Mouse (Mus musculus): Measurements from ENCODE around the gene Tmem196. TPM values are rescaled to one million over a fixed set of nuclear protein-coding genes. Genes with fewer than 3 reads are reported as not detected.

Gene Tmem196
- polyA plus RNA-seq (2015; fragmentation: Nextera tagmentation; extraction: Ambion mirVana), result not detected in 2 replicates

DNA sequence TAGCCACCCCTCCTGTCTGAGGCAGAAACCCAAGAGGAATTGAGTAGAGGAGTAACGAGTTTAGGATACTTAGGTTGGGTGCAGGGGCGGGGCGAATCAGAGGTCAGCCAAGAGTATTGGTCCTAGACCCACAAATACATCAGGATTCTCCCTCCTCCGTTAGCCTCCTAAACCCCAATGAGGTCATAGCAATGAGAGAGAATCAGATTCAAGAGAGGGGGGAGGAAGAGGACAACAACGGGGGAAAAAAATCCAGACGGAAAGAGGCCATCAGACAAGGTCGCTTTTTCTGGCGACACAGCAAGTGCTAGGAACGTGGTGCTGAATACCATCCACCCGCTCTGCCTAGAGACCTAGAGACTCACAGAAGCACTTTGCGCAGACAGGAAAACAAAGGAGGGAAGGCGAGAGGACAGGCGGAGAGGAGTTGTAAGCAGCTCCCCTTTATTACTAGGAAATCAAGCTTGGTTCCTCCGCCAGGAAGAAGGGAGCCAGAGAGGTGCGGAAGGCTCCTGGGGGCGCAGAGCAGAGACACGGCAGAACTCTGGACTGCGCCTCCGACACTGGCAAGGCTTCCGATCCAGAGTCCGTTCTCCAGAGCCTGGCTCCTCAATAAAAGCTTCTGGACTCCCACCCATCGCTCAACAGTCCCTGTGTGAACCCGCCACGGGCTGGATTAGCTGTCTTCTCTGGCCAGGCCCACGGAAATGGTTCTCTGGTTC lies at the start of gene Tmem196:
Gene Tmem196, plus strand, starts transcription at position 234 of the 722 bp plus-strand sequence.
- Histone ChIP-seq H3K4me1 (replicated peaks) (no peaks in the 10 kb centered on the region), H3K27me3 (peaks cover 22% of the 10 kb centered on the region), H3K4me2 (peak within 1 kb of the TSS; percentile 13; the same call in 1 of the 2 replicates), H3K9ac (no peak within 1 kb of the TSS), H3K4me3 (replicated peaks) (no peak within 1 kb of the TSS), H3K27ac (replicated peaks) (no peak within 1 kb of the TSS), H3K9me3 (replicated peaks) (no peaks in the 10 kb centered on the region), H3K36me3 (replicated peaks) (no peaks in the 10 kb centered on the region)
- ATAC-seq (ENCODE audit: insufficient read depth), result no peak
- WGBS (ENCODE audit: insufficient replicate concordance), result 3% methylated on average over 25 of the region's 25 CpGs

- no peak overlapping the region for H3K4me3 ChIP-seq (replicated peaks)
- no peaks in the 10 kb centered on the region for H3K4me1 ChIP-seq (replicated peaks)
- WGBS (ENCODE audit: insufficient replicate concordance), result 5% methylated on average over 14 of the region's 14 CpGs
- no peak for ATAC-seq (ENCODE audit: insufficient read depth)
- H3K9ac ChIP-seq, result no peak overlapping the region
- H3K27ac ChIP-seq (replicated peaks), result no peak overlapping the region
- H3K27me3 ChIP-seq, result peaks cover 22% of the 10 kb centered on the region
- H3K9me3 ChIP-seq (replicated peaks), result no peaks in the 10 kb centered on the region
- no peaks in the 10 kb centered on the region for H3K36me3 ChIP-seq (replicated peaks)
- H3K4me2 ChIP-seq, result peak overlapping the region; percentile 13; the same call in 1 of the 2 replicates
Measured at GRCm38 (mm10) chr12:119946311-119946692, 680 bp downstream of the Tmem196 start.

DNA sequence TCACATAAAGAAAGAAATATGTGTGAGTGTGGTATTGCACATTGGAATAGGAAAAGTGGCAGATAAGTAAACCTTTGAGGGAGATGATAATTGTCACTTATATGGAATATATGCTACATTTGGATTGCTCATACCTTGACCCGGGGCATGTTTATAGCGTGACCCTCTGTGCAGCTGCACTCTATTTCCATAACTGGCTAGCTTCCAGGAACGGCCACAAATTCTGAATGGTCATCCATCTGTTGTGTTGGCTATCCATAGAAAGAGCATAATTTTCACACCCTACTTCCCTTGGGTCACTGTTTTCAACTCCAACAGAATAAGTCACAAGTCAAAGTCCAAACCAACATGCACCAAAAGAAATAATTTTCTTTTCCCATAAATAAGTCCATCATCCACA lies 11.4 kb downstream of the Tmem196 start:
- no peak for ATAC-seq (ENCODE audit: insufficient read depth)
- Histone ChIP-seq H3K4me1 (replicated peaks) (no peaks in the 10 kb centered on the region), H3K27me3 (no peaks in the 10 kb centered on the region), H3K9ac (no peak overlapping the region), H3K4me3 (replicated peaks) (no peak overlapping the region), H3K9me3 (replicated peaks) (no peaks in the 10 kb centered on the region), H3K36me3 (replicated peaks) (no peaks in the 10 kb centered on the region), H3K27ac (replicated peaks) (no peak overlapping the region), H3K4me2 (no peak overlapping the region)
- WGBS (ENCODE audit: insufficient replicate concordance), result 58% methylated on average over 3 of the region's 3 CpGs

- Histone ChIP-seq H3K4me1 (replicated peaks) (no peaks in the 10 kb centered on the region), H3K9me3 (replicated peaks) (no peaks in the 10 kb centered on the region), H3K4me2 (no peak overlapping the region), H3K4me3 (replicated peaks) (no peak overlapping the region), H3K27me3 (no peaks in the 10 kb centered on the region), H3K27ac (replicated peaks) (no peak overlapping the region), H3K9ac (no peak overlapping the region), H3K36me3 (replicated peaks) (no peaks in the 10 kb centered on the region)
- WGBS (ENCODE audit: insufficient replicate concordance), result 50% methylated on average over 1 of the region's 1 CpGs
- ATAC-seq (ENCODE audit: insufficient read depth), result no peak
Measured at GRCm38 (mm10) chr12:119960730-119961129, 15.1 kb downstream of the Tmem196 start.

- H3K36me3 ChIP-seq (replicated peaks), result no peaks in the 10 kb centered on the region
- H3K27me3 ChIP-seq, result no peaks in the 10 kb centered on the region
- no peak for ATAC-seq (ENCODE audit: insufficient read depth)
- no peak overlapping the region for H3K4me3 ChIP-seq (replicated peaks)
- no peaks in the 10 kb centered on the region for H3K9me3 ChIP-seq (replicated peaks)
- no peak overlapping the region for H3K9ac ChIP-seq
- H3K27ac ChIP-seq (replicated peaks), result no peak overlapping the region
- no peak overlapping the region for H3K4me2 ChIP-seq
- H3K4me1 ChIP-seq (replicated peaks), result no peaks in the 10 kb centered on the region
Measured at GRCm38 (mm10) chr12:119965373-119965772, 19.8 kb downstream of the Tmem196 start.

GRCm38 (mm10) chr12:119970068-119970467 lies 24.4 kb downstream of the Tmem196 start:
- Histone ChIP-seq H3K27me3 (no peaks in the 10 kb centered on the region), H3K9ac (no peak overlapping the region), H3K4me1 (replicated peaks) (no peaks in the 10 kb centered on the region), H3K4me3 (replicated peaks) (no peak overlapping the region), H3K27ac (replicated peaks) (no peak overlapping the region), H3K36me3 (replicated peaks) (no peaks in the 10 kb centered on the region), H3K9me3 (replicated peaks) (no peaks in the 10 kb centered on the region), H3K4me2 (no peak overlapping the region)
- no peak for ATAC-seq (ENCODE audit: insufficient read depth)

- Histone ChIP-seq H3K27ac (replicated peaks) (no peak overlapping the region), H3K27me3 (no peaks in the 10 kb centered on the region), H3K9me3 (replicated peaks) (no peaks in the 10 kb centered on the region), H3K4me1 (replicated peaks) (no peaks in the 10 kb centered on the region), H3K9ac (no peak overlapping the region), H3K4me2 (no peak overlapping the region), H3K4me3 (replicated peaks) (no peak overlapping the region), H3K36me3 (replicated peaks) (no peaks in the 10 kb centered on the region)
- ATAC-seq (ENCODE audit: insufficient read depth), result no peak
- WGBS (ENCODE audit: insufficient replicate concordance), result 1% methylated on average over 2 of the region's 2 CpGs
Measured at GRCm38 (mm10) chr12:119981731-119982130, 36.1 kb downstream of the Tmem196 start.

GRCm38 (mm10) chr12:119998267-119998666 lies 52.6 kb downstream of the Tmem196 start:
- Histone ChIP-seq H3K4me3 (replicated peaks) (no peak overlapping the region), H3K4me1 (replicated peaks) (no peaks in the 10 kb centered on the region), H3K9ac (no peak overlapping the region), H3K27me3 (no peaks in the 10 kb centered on the region), H3K36me3 (replicated peaks) (no peaks in the 10 kb centered on the region), H3K27ac (replicated peaks) (no peak overlapping the region), H3K4me2 (no peak overlapping the region), H3K9me3 (replicated peaks) (no peaks in the 10 kb centered on the region)
- WGBS (ENCODE audit: insufficient replicate concordance), result 37% methylated on average over 1 of the region's 1 CpGs
- ATAC-seq (ENCODE audit: insufficient read depth), result no peak

- Histone ChIP-seq H3K4me2 (no peak overlapping the region), H3K27ac (replicated peaks) (no peak overlapping the region), H3K9ac (no peak overlapping the region), H3K36me3 (replicated peaks) (no peaks in the 10 kb centered on the region), H3K9me3 (replicated peaks) (no peaks in the 10 kb centered on the region), H3K4me3 (replicated peaks) (no peak overlapping the region), H3K4me1 (replicated peaks) (no peaks in the 10 kb centered on the region), H3K27me3 (no peaks in the 10 kb centered on the region)
- no peak for ATAC-seq (ENCODE audit: insufficient read depth)
Measured at GRCm38 (mm10) chr12:120004280-120004679, 58.7 kb downstream of the Tmem196 start.

- H3K9me3 ChIP-seq (replicated peaks), result no peaks in the 10 kb centered on the region
- no peaks in the 10 kb centered on the region for H3K27me3 ChIP-seq
- no peak overlapping the region for H3K4me3 ChIP-seq (replicated peaks)
- no peak overlapping the region for H3K27ac ChIP-seq (replicated peaks)
- ATAC-seq (ENCODE audit: insufficient read depth), result no peak
- H3K4me1 ChIP-seq (replicated peaks), result no peaks in the 10 kb centered on the region
- H3K9ac ChIP-seq, result no peak overlapping the region
- H3K4me2 ChIP-seq, result no peak overlapping the region
- no peaks in the 10 kb centered on the region for H3K36me3 ChIP-seq (replicated peaks)
- WGBS (ENCODE audit: insufficient replicate concordance), result 66% methylated on average over 4 of the region's 4 CpGs
Measured at GRCm38 (mm10) chr12:120014768-120015167, 69.1 kb downstream of the Tmem196 start.

DNA sequence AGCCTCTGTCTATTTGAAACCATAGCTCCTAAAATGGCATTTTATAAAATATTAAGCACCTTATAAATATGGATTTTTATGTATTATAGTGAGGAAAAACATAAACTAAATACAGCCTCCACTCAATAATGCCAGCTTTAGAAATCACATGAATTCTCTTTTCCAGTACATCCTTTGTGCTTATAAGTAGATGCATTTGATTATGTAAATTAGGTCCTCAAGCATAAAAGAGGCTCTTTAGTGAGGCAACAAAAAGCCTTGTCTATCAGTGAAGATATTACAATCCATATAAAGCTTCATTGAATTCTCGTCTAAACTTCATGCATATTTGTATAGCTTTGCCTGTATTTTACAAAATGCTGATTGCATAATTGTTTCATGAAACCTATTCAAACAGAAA lies 69.6 kb downstream of the Tmem196 start:
- Histone ChIP-seq H3K4me1 (replicated peaks) (no peaks in the 10 kb centered on the region), H3K27me3 (no peaks in the 10 kb centered on the region), H3K9me3 (replicated peaks) (no peaks in the 10 kb centered on the region), H3K36me3 (replicated peaks) (no peaks in the 10 kb centered on the region), H3K27ac (replicated peaks) (no peak overlapping the region), H3K4me3 (replicated peaks) (no peak overlapping the region), H3K4me2 (no peak overlapping the region), H3K9ac (no peak overlapping the region)
- WGBS (ENCODE audit: insufficient replicate concordance), result 25% methylated on average over 1 of the region's 1 CpGs
- no peak for ATAC-seq (ENCODE audit: insufficient read depth)

All from liver, embryonic 15.5 days (tissue).